Mouse (Mus musculus) liver, embryonic 15.5 days (tissue): ENCODE measurements at regions not wholly inside any gene's neighbourhood (a gene's known extent, or its start where the extent isn't known, plus 50 kb on each side); places are given as distances from the start of the nearest gene placed in this dataset.

Source experiments
- ATAC-seq: fragments of 200-750 bp; cut with Nextera tagmentation; 2 replicates; pipeline ENCODE4 v1.8.0; 2017; ENCODE audit warnings: moderate number of reproducible peaks, mild to moderate bottlenecking, moderate library complexity; ENCODE audit not compliant: insufficient read depth
- H3K27ac ChIP-seq: fragments of 300-500 bp; sonication (generic); replicated peaks from 2 replicates; pipeline ENCODE4 v1.5.1; 2015; ENCODE audit warnings: mild to moderate bottlenecking, inconsistent platforms
- H3K27me3 ChIP-seq: fragments of 300-500 bp; sonication (generic); 2 replicates; pipeline ENCODE4 v1.6.1; 2015; ENCODE audit warnings: mild to moderate bottlenecking, inconsistent platforms
- H3K36me3 ChIP-seq: fragments of 300-500 bp; sonication (generic); replicated peaks from 2 replicates; pipeline ENCODE4 v1.6.1; 2015; ENCODE audit warnings: moderate library complexity, mild to moderate bottlenecking, inconsistent platforms
- H3K4me1 ChIP-seq: fragments of 300-500 bp; sonication (generic); replicated peaks from 2 replicates; pipeline ENCODE4 v1.6.1; 2015; ENCODE audit warnings: inconsistent platforms
- H3K4me2 ChIP-seq: fragments of 300-500 bp; sonication (generic); 2 replicates; pipeline ENCODE4 v1.6.1; 2015; ENCODE audit warnings: moderate library complexity, mild to moderate bottlenecking, inconsistent platforms
- H3K4me3 ChIP-seq: fragments of 300-500 bp; sonication (generic); replicated peaks from 2 replicates; pipeline ENCODE4 v1.5.1; 2015; ENCODE audit warnings: mild to moderate bottlenecking, inconsistent platforms
- H3K9ac ChIP-seq: fragments of 300-500 bp; sonication (generic); 2 replicates; pipeline ENCODE4 v1.6.1; 2015; ENCODE audit warnings: moderate library complexity, mild to moderate bottlenecking, inconsistent platforms
- H3K9me3 ChIP-seq: fragments of 300-500 bp; sonication (generic); replicated peaks from 2 replicates; pipeline ENCODE4 v1.6.1; 2016; ENCODE audit warnings: inconsistent platforms
- WGBS: fragments of 180-500 bp; shearing (Covaris S2); methylation state at CpG from one replicate; pipeline ENCODE4 v1.1.7; 2015; ENCODE audit warnings: mixed read lengths; ENCODE audit not compliant: insufficient replicate concordance; 5-methylcytosine and 5-hydroxymethylcytosine counted together

DNA sequence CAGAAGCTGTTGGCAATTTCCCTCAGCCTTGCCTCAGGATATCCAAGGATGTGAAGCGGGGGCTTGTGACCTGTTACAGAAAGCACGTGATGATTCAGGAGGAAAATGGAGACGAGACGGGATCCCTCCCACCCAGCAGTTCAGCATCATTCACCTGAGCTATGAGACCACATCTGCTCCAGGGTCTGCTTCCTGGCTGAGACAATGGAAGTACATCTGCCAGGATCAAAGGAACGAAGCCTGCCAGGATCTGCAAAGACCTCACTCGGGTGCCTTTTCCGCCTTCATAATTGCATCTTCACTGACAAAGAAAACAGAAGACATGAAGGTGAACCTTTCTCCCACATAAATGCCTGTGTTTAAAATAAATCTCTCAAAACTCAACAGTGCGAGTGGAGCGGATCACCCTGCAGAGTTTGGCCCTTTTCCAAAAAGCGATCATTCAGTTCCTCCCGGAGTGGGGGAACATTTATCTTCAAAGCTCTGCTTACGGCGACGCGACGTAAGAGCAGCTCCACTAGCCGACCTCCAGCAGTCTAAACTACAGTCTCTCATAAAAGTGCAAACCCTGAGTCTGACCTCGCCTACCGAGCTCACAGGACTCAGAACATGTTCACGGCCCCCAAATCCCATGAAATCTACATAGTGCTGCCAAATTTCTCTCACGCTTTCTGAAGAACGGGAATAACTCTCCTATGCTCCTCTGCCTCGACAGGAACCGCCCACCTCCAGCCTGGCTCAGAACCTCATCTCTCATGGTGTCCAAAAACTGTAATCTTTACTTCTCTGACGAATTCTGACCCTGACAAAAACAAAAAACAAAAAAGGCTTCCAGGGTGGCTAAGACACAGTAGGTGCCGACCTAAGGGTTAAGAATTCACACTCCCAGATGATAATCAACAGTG, 117.0 kb downstream of the Setd4 start:
- no peaks in the 10 kb centered on the region for H3K4me1 ChIP-seq
- H3K4me2 ChIP-seq: no peak overlapping the region
- no peak overlapping the region for H3K4me3 ChIP-seq
- no peak overlapping the region for H3K27ac ChIP-seq
- ATAC-seq: no peak
- no peaks in the 10 kb centered on the region for H3K27me3 ChIP-seq
- H3K9ac ChIP-seq: no peak overlapping the region
- WGBS: 63% methylated on average over 26 of the region's 26 CpGs
- no peaks in the 10 kb centered on the region for H3K36me3 ChIP-seq
- no peaks in the 10 kb centered on the region for H3K9me3 ChIP-seq

GRCm38 (mm10) chr16:93469957-93470356, 133.9 kb downstream of the Setd4 start:
- no peak overlapping the region for H3K9ac ChIP-seq
- H3K9me3 ChIP-seq: no peaks in the 10 kb centered on the region
- H3K4me2 ChIP-seq: no peak overlapping the region
- no peaks in the 10 kb centered on the region for H3K4me1 ChIP-seq
- WGBS: 53% methylated on average over 6 of the region's 6 CpGs
- H3K27me3 ChIP-seq: no peaks in the 10 kb centered on the region
- H3K27ac ChIP-seq: no peak overlapping the region
- no peak overlapping the region for H3K4me3 ChIP-seq
- no peaks in the 10 kb centered on the region for H3K36me3 ChIP-seq
- ATAC-seq: no peak

GRCm38 (mm10) chr16:93465741-93466140, 138.1 kb downstream of the Setd4 start:
- no peaks in the 10 kb centered on the region for H3K9me3 ChIP-seq
- H3K27me3 ChIP-seq: peaks cover 4% of the 10 kb centered on the region; the same call in 1 of the 2 replicates
- WGBS: 67% methylated on average over 5 of the region's 5 CpGs
- H3K36me3 ChIP-seq: no peaks in the 10 kb centered on the region
- H3K4me1 ChIP-seq: no peaks in the 10 kb centered on the region
- no peak overlapping the region for H3K4me2 ChIP-seq
- H3K9ac ChIP-seq: no peak overlapping the region
- no peak for ATAC-seq
- H3K27ac ChIP-seq: no peak overlapping the region
- no peak overlapping the region for H3K4me3 ChIP-seq

DNA sequence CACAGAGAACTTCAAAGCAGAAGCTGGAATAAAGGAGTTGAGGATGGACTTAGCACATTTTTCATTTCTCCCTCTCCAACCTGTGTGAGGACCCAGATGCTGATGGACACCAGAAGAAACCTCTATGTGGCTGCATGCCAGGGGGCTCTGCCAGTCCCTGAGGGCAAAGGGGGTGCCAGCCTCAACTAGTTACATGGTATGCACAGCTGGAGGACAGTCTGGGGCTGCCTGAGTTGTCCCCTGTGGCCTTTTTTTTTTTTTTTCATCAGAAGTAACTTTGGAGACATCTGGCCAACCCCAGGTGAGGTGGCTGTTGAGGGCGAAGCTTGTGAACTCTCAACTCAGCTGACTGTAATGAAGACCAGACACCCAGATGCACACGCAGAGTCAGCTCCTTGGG, 139.0 kb downstream of the Setd4 start:
- Histone ChIP-seq H3K4me2 (no peak overlapping the region), H3K4me1 (no peaks in the 10 kb centered on the region), H3K27ac (no peak overlapping the region), H3K27me3 (peaks cover 10% of the 10 kb centered on the region; the same call in 1 of the 2 replicates), H3K9me3 (no peaks in the 10 kb centered on the region), H3K36me3 (no peaks in the 10 kb centered on the region), H3K4me3 (no peak overlapping the region), H3K9ac (no peak overlapping the region)
- no peak for ATAC-seq
- 54% methylated on average over 2 of the region's 2 CpGs for WGBS

- 76% methylated on average over 13 of the region's 13 CpGs for WGBS
- H3K36me3 ChIP-seq: no peaks in the 10 kb centered on the region
- H3K9me3 ChIP-seq: no peaks in the 10 kb centered on the region
- H3K4me1 ChIP-seq: no peaks in the 10 kb centered on the region
- H3K4me3 ChIP-seq: no peak overlapping the region
- H3K27me3 ChIP-seq: peaks cover 14% of the 10 kb centered on the region; the same call in 1 of the 2 replicates
- no peak overlapping the region for H3K27ac ChIP-seq
- ATAC-seq: no peak
- no peak overlapping the region for H3K9ac ChIP-seq
- no peak overlapping the region for H3K4me2 ChIP-seq
These were observed 140.5 kb downstream of the Setd4 start for GRCm38 (mm10) chr16:93463405-93463804.

DNA sequence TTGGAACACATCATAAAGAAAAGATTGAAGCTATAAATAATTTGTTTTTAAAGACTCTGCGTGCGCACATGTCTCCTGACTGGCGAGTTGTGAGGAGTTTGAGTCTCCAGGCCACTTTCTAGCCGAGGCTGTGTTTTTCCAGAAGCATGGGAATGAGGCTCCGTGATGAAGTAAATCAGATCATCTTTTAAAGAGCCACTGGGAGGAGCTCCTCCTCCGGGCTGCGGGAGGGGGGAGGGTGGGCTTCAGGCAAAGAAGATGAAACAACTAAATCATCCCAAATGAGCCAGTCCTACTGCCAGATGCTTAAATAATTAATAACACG, 141.6 kb downstream of the Setd4 start:
- no peak overlapping the region for H3K27ac ChIP-seq
- no peak for ATAC-seq
- H3K4me3 ChIP-seq: no peak overlapping the region
- H3K4me2 ChIP-seq: no peak overlapping the region
- H3K36me3 ChIP-seq: no peaks in the 10 kb centered on the region
- H3K9me3 ChIP-seq: no peaks in the 10 kb centered on the region
- H3K4me1 ChIP-seq: no peaks in the 10 kb centered on the region
- WGBS: 54% methylated on average over 8 of the region's 8 CpGs
- H3K27me3 ChIP-seq: peaks cover 14% of the 10 kb centered on the region; the same call in 1 of the 2 replicates
- H3K9ac ChIP-seq: no peak overlapping the region

DNA sequence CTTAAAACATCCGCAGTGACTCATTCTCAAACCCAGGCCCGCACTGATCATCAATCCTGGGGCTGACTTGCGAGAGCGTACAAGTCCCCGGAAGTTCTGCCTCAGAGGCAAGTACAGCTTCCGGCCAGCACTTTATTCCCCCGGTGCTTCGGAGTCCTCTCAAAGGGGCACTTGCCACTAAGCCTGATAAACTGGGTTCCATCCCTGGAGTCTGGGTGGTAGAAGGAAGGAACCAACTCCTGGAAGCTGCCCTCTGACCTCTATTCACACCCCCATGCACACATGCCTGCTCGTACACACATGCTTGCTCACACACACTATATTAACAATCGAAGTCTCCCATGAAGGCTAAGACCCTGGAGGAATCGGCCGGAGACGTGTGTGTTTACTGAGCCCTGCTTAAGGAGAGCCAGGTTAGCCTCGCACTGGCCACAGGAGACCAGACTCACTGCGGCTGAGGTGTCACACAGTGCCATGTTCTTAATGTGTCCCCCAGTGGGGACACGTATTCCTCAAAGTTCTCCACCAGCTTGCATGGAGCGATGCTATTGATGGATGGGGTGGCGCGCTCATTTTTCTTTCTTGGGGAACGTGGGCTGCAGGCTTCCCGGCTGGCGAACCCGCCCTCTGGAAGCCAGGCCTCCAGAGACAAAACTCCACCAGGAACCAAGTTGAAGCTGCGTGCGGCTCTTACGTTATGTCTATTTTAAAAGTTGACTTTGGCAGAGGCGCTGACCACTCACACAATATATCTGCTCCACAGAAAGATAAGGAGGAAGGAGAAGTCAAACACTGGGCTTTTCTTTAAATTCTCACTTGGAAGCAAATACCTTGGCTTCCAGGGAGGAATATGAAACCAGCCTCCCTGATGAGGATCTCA, 142.2 kb downstream of the Setd4 start:
- Histone ChIP-seq H3K36me3 (no peaks in the 10 kb centered on the region), H3K4me2 (no peak overlapping the region), H3K9ac (no peak overlapping the region), H3K4me3 (no peak overlapping the region), H3K9me3 (no peaks in the 10 kb centered on the region), H3K27me3 (peaks cover 14% of the 10 kb centered on the region; the same call in 1 of the 2 replicates), H3K27ac (no peak overlapping the region), H3K4me1 (no peaks in the 10 kb centered on the region)
- no peak for ATAC-seq
- WGBS: 62% methylated on average over 27 of the region's 27 CpGs

- WGBS: 40% methylated on average over 12 of the region's 12 CpGs
- H3K4me1 ChIP-seq: no peaks in the 10 kb centered on the region
- H3K36me3 ChIP-seq: no peaks in the 10 kb centered on the region
- H3K9me3 ChIP-seq: no peaks in the 10 kb centered on the region
- H3K4me3 ChIP-seq: no peak overlapping the region
- no peak overlapping the region for H3K4me2 ChIP-seq
- ATAC-seq: no peak
- no peak overlapping the region for H3K9ac ChIP-seq
- no peak overlapping the region for H3K27ac ChIP-seq
- peaks cover 14% of the 10 kb centered on the region; the same call in 1 of the 2 replicates for H3K27me3 ChIP-seq
These were observed 144.2 kb downstream of the Setd4 start for GRCm38 (mm10) chr16:93459497-93460240.

DNA sequence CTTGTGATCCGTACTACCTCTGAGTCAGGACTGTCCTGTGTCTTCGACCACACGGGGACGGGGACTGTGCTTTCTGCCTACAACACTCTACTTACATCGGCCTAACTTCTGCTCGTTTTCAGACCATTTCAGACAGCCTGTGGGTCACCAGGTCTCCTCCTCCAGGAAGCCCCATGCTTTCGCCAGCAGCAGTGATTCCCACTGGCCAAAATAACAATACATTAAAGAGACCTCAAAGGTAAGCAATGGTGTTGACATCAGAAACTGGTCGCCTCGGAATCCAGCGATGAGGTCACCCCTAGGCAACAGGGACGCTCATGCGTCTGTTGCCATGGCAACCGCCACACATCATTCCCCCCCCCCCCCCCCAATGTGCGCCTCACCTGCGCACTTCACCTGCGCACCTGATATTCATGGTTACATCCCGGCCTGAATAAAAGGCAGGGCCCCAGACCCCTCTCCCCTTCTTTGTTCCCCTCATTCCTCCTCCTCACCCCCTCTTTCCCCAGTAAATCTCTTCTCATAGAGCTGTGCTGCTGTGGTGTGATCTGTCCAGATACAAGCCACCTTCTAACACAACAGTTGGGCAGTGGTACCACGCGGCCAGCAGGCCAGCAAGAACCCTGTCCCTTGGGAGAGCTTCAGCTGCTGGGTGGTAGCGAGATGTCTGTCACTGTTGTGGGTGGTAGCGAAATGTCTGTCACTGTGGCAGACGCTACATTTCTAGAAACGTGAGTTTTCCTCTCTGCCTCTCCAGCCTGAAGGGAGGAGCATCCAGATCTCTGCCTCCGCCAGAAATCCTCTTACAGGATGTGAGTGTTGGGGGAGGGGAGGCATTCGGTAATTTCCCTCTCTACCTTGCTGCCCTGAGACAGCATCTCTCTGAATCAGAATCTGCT, 145.0 kb downstream of the Setd4 start:
- 54% methylated on average over 24 of the region's 25 CpGs for WGBS
- H3K9ac ChIP-seq: no peak overlapping the region
- no peaks in the 10 kb centered on the region for H3K9me3 ChIP-seq
- no peak overlapping the region for H3K4me3 ChIP-seq
- no peak overlapping the region for H3K4me2 ChIP-seq
- no peaks in the 10 kb centered on the region for H3K4me1 ChIP-seq
- H3K36me3 ChIP-seq: no peaks in the 10 kb centered on the region
- H3K27me3 ChIP-seq: peaks cover 14% of the 10 kb centered on the region; the same call in 1 of the 2 replicates
- no peak for ATAC-seq
- H3K27ac ChIP-seq: no peak overlapping the region

GRCm38 (mm10) chr16:93458011-93458585, 145.8 kb downstream of the Setd4 start:
- Histone ChIP-seq H3K27me3 (peaks cover 19% of the 10 kb centered on the region), H3K27ac (no peak overlapping the region), H3K4me3 (no peak overlapping the region), H3K36me3 (no peaks in the 10 kb centered on the region), H3K4me1 (peaks cover 5% of the 10 kb centered on the region; the same call in 1 of the 2 replicates), H3K9ac (no peak overlapping the region), H3K4me2 (no peak overlapping the region), H3K9me3 (no peaks in the 10 kb centered on the region)
- ATAC-seq: no peak
- 71% methylated on average over 20 of the region's 20 CpGs for WGBS
